Mouse (Mus musculus) olfactory bulb, adult 2 months (tissue): ENCODE results near the gene Anks1b.

Experiments
- CTCF ChIP-seq: fragments of 200-500 bp; IDR thresholded peaks from 2 replicates; pipeline ENCODE4 v1.5.1; 2012; ENCODE audit warnings: low read depth, mild to moderate bottlenecking, low read length, moderate library complexity; ENCODE audit not compliant: insufficient read depth
- POLR2A ChIP-seq: fragments of 200-500 bp; IDR thresholded peaks from 2 replicates; pipeline ENCODE4 v1.6.1; 2012; ENCODE audit warnings: mild to moderate bottlenecking, low read depth, low read length, moderate library complexity; ENCODE audit not compliant: insufficient read depth

GRCm38 (mm10) chr10:90607586-90607985, 734.3 kb downstream of the Anks1b start:
- TF ChIP-seq CTCF (no peak), POLR2A (no peak)
